Mouse (Mus musculus) splenic B cell, adult 2 months (primary cell): ENCODE data around the gene Nebl.

ENCODE experiments used
- DNase-seq: peaks from one replicate; pipeline ENCODE4 v3.0.0-alpha.2; 2011; ENCODE audit warnings: low read depth, low spot score
- H3K27me3 ChIP-seq: 2 replicates; pipeline ENCODE4 v1.6.1; 2012; ENCODE audit warnings: mild to moderate bottlenecking, low read length, moderate library complexity, mixed read lengths; ENCODE audit not compliant: control insufficient read depth, poor library complexity, insufficient read depth, severe bottlenecking
- H3K36me3 ChIP-seq: 2 replicates; pipeline ENCODE4 v1.6.1; 2012; ENCODE audit warnings: mild to moderate bottlenecking, low read length, moderate library complexity, mixed read lengths; ENCODE audit not compliant: control insufficient read depth, poor library complexity, insufficient read depth, severe bottlenecking

Nebl gene

DNA sequence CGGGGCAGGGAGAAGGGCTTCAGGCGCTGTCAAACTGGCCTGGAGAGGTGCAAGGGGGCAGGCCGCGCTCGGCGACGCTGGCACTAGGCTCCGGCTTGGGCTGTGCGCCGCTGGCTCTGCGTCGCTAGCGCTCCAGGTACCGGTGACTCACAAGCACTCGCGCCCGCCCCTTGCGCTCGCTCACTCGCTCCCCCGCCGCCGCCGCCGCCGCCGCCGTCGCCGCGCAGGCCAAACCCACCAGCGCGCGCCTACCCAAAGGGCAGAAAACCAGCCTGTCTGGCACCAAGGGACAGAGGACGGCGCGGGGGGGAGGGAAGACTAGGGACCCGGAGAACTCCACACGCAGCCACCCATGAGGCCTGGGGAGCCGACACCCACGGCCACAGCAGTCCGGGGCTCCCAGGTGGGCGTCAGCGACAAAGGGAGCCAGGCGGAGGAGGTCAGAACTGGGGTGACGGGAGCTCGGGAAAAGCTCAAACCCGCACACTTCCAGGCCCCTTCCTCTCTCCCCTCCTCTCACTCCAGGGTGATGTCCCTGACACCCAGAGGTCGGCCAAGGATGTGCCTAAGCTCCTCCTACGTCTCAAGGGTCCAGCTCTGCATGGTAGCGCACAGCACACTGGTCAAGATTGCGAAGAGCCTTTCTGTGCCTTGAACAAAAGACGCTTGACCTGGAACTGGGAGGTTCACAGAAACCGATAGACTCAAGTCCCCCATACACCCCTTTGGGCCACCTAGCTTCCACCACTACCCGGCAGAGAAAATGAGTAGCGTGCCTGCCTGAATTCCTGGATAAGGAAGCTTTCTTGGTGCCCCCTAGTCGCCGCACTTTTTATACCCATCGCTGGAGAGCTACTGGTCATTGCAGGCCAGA, at the start of gene Nebl:
Gene Nebl (minus strand): TSS at position 508 of the 874 bp plus-strand sequence.
- no peak for DNase-seq
- H3K36me3 ChIP-seq: no peaks in the 10 kb centered on the region
- no peaks in the 10 kb centered on the region for H3K27me3 ChIP-seq

DNA sequence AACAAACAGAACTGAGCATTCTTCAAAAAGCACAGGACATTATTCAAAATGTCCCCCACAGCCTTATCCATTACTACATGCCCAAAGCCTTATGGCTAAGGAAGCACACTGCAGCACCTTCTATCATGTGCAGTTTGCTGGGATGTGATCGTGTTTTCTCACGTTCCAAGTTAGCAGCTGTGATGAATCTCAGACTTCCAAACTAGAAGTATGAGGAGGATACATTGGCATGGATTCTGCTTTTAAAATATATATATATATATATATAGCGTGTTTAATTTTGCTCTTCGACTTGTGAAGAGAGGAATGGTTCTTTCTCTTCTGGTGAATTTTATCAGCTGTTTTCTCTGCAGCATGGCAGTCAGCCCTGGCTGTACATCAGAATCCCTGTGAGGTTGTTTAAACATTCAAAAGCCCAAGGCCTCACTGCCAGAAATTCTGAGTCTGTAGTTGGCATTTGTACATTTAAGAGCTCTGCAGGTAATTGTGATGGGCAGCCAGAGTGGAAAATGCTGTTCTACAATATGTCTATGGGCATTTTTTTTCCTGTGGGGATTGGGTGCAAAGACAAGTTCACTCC, 39.1 kb upstream of the Nebl start:
- no peaks in the 10 kb centered on the region for H3K36me3 ChIP-seq
- DNase-seq: no peak
- no peaks in the 10 kb centered on the region for H3K27me3 ChIP-seq

DNA sequence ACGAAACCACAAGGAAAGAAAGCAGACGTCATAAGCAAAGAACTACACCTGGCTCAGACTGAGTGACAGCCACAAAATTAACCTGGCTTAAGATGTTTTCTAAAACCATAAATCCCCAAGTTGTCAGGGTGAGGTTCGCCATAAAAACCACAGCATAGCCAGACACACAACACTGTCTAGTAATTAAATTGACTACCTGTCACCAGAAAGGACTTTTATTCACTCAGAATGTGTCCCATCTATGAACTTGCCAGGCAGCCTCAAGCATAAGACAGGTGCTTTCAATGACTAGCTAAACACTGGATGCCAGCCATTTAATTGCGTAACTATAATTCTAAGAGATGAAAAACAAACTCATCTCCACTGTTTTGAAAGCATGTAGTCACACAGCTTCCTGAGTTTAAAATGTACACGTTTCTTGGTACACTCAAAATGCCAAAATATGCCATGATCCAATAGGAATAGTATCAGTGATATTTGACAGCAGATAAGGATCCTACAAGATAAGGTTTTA, 38.0 kb upstream of the Nebl start:
- no peak for DNase-seq
- no peaks in the 10 kb centered on the region for H3K27me3 ChIP-seq
- no peaks in the 10 kb centered on the region for H3K36me3 ChIP-seq

DNA sequence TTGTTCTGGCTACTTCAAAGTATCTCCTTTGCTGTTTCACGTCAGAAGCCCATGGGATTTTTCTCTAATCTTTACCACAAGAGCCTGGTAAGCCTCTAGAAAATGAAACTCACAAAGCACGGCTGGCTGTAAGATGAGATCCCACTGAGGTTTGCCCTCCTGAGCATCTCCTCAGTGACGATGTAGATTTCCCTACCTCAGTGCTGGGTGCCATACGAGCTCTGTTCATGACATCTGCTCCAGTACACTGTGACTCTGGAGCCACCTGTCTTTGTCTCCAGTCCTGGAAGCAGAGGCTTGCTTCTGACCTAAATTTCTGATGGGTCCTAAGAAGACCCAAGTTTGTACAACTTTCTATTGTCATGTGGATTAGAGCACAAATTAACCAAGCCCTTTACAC, 25.0 kb upstream of the Nebl start:
- Histone ChIP-seq H3K36me3 (no peaks in the 10 kb centered on the region), H3K27me3 (no peaks in the 10 kb centered on the region)
- no peak for DNase-seq

DNA sequence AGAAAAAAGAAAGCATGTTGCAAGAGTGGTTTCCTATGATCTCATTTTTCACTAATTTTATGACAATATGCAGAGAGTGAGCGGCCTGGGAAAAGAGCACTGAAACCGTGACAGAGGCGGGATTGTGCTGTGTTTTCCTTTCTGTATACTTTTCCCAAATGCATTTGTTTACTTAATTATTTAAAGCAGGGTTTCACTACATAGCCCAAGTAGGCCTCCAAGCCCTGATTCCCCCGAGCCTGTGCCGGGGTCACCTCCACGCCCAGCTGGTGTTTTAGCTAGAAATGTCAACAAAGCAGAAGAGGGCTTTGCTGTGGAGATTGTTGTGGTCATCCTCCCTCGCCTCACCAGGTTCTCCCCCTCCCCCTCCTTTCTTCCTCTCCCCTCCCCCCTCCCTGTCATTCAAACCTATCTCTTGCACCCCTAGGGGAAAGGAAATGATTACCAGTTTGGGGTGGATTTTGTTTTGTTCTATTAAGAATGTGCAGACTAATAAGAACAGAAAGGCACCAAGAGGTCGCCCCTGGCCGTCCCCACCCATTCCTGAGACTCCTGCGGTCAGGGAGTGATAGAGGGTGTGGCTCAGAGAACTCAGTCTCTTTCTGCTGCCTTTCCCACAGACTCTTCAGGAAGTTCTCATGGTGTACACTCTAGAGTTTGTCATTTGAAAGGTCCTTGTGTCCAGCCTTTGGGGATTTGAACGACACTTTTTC, 10.9 kb upstream of the Nebl start:
- Histone ChIP-seq H3K36me3 (no peaks in the 10 kb centered on the region), H3K27me3 (no peaks in the 10 kb centered on the region; the same call in 1 of the 2 replicates)
- no peak for DNase-seq

DNA sequence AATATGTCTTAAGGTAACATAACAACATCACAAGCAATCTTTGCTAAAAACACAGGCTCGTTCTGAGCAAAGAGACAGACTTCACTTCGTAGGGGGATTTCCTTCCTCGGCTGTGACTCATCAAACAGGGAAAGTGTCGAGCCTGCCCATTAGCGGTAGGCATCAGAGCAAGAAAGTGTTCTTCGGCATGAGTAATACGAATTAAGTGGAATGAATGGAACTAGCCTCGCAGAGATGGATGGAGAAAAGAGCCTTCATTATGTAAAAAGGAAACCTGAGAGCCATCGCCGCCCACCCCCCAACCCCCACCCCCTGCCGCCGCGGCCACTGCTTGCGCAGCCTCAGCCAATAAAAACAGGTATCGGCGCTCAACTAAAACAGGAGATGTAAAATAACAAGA, 10.3 kb upstream of the Nebl start:
- H3K36me3 ChIP-seq: no peaks in the 10 kb centered on the region
- peak; percentile 6 for DNase-seq

DNA sequence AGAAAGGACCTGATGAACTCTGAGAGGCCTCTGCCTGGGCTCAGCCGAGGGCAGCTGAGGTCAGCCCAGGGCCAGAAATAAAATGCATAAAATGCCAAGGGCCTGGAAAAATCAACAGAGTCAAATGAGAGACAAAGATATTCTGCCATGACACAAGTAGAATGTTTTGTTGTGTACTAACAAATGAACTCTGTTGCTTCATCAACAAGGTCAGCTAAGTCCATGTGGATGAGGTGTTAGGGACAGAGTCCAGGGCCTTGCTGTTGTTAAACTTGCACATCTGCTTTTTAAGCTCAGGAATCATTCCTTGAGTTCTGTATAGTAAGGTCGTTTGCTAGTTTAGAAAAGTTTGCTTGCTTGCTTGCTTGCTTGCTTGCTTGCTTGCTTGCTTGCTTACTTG, 9.2 kb upstream of the Nebl start:
- no peaks in the 10 kb centered on the region; the same call in 1 of the 2 replicates for H3K27me3 ChIP-seq
- no peak for DNase-seq

More for the DNA sequence above, 10.3 kb upstream of the Nebl start:
- H3K27me3 ChIP-seq: no peaks in the 10 kb centered on the region; the same call in 1 of the 2 replicates

DNA sequence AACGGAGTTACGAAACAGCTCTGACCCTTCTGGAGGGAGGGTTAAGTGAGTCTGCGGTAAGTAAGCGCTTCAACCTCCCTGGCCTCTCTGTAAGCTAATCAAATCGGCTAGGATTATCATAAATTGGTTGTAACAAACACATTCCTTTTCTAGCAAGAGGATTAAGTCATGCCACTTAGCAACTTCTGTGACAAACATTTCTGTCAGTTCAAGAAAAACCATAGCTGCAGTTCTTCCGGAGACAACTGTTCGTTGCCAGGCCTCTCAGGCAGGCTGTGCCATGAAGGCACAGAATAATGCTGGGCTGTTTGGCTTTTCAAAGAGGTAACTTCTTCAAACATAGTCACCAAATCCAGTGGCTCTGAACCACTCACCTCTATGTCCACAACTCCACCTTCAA, 946 bp upstream of the Nebl start:
- no peak for DNase-seq
- Histone ChIP-seq H3K36me3 (no peaks in the 10 kb centered on the region), H3K27me3 (no peaks in the 10 kb centered on the region)

More for the DNA sequence above, 9.2 kb upstream of the Nebl start:
- H3K36me3 ChIP-seq: no peaks in the 10 kb centered on the region

DNA sequence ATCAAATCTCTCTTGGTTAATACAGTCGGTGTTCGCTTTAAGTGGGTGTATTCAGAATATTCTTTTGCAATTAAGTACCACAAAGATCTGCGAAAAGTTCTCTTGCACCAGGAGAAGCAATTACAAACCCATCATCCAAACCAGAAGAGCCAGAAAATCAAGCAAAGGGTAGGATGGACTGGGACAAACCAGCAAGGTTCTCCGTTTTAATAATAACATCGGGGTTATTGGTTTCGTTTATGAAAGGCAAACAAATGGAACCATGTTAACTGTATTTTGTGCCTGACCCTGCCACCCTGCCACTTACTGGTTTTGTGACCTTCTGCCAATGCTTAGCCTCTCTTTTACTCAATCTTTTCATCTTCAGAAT, 552 bp upstream of the Nebl start:
- no peak for DNase-seq
- no peaks in the 10 kb centered on the region for H3K27me3 ChIP-seq
- no peaks in the 10 kb centered on the region for H3K36me3 ChIP-seq

DNA sequence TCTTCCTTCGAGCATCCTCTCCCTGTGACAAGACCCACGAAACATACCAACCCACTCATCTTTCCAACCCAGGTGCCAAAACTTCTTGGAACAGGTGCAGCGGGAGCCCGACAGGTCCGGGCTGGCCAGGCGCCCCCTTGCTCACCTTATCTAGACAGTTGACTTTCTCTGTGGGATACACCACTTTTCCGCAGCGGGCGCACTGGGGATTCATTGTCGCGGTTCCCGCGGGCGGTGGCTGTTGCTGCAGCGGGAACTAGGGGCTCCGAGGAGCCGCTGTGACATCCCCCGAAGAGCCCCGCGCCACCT, 662 bp downstream of the Nebl start:
- DNase-seq: no peak
- Histone ChIP-seq H3K36me3 (no peaks in the 10 kb centered on the region), H3K27me3 (no peaks in the 10 kb centered on the region)

DNA sequence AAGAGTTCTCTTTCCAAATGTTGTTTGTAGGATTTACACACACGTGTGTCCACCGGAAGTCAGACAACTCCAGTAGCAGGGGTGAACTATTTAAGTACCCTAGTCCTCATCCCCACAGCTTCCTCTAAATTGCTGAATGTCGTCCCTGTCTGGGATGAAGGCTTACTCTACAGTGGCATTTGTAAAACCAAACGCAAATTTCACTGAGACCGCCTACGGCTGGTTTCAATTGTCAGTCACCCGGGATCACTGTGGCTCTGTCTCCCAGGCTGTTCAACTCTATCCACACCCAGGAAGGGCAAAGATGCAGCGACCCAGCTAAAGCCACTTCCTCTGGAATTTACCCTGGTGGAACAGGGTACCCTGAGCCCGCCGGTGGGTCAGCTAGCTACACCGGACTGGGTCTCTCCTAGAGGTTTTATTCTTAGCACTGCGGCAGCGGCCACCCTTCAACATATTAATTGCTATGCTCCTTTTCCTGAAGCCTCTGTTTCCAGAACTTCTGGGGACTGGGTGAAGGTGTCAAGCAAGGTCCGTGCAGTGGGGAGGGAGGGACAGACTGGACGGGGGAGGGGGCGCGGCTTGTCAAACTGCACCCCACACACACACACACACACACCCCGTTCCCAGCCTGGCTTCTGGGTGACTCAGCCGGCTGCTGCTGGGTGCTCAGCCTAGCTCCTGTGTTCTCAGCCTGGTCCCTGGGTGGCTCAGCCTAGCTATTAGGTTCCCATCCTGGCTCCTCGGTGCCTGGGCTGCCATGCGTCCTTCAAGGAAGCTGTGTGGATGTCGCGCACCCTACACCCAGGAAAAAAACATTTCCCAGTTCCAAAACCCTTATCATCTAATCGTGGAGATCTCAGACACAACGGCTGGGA, 1.3 kb downstream of the Nebl start:
- no peaks in the 10 kb centered on the region for H3K36me3 ChIP-seq
- DNase-seq: no peak

DNA sequence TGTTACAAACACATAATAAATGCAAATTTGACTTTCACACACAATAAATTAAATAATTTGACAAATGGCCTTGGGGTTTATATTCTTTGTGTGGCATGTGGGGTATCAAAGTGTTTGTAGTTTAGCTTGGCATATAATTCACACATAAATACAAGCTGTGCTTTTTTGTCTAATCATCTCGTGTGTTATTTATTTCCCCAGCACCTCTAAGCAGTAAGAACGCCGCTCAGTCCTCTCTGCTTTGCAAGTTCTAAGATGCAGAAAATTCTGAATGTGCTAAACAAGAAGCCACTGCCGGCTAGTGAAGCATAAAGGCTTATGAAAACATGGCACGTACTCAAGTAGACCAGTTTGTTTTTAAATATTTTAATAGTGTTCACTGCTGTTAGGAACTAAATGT, 6.9 kb downstream of the Nebl start:
- DNase-seq: no peak

More for the DNA sequence above, 1.3 kb downstream of the Nebl start:
- no peaks in the 10 kb centered on the region for H3K27me3 ChIP-seq

DNA sequence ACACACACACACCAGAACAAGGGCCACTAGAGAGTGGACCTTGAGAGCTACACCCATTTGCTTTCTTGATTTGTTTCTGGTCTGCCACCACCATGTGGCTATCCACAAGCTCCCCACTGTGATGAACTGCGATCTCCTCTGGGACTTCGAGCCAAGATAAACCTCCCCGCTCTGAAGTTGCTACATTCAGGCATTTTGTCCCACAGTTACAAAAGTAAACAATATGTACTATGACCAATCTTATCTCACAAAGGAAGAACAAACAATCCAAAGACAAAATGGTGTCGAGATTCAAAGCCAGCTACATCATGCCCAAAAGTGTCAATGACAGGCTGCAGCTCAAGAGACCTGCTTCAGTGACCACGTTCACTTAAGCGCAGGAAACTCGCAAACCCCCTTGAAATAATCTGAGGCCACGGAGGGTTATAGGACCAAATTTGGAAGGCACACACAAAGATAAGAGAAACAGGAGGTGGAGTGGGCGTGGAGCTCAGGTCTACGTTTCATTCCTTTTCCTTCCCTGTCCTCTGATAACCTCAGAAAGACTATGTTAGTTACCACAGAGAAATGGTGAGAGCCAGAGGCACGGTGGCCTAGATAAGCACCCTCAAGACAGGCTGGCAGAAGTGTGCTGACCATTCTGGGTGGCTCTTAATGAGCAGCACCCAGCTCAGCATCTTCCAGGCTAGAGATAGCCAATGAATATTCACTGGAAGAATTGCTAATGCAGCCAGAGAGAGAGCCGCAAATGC, 7.8 kb downstream of the Nebl start:
- Histone ChIP-seq H3K36me3 (no peaks in the 10 kb centered on the region), H3K27me3 (no peaks in the 10 kb centered on the region)
- DNase-seq: no peak

More for the DNA sequence above, 6.9 kb downstream of the Nebl start:
- Histone ChIP-seq H3K27me3 (no peaks in the 10 kb centered on the region), H3K36me3 (no peaks in the 10 kb centered on the region)
